Mouse (Mus musculus) ES-E14 (cell line): ENCODE measurements around the gene Mcl1.

Experiments
- CHD2 ChIP-seq: IDR thresholded peaks from 2 replicates; pipeline ENCODE4 v1.6.1; 2014; ENCODE audit warnings: mild to moderate bottlenecking, low read depth, low read length, inconsistent platforms
- MAFK ChIP-seq: IDR thresholded peaks from 2 replicates; pipeline ENCODE4 v1.6.1; 2014; ENCODE audit warnings: mild to moderate bottlenecking, low read depth, low read length, inconsistent platforms; ENCODE audit not compliant: insufficient read depth
- ZC3H11A ChIP-seq: IDR thresholded peaks from 2 replicates; pipeline ENCODE4 v1.6.1; 2012; ENCODE audit warnings: low read depth, mild to moderate bottlenecking, inconsistent platforms, low read length, borderline replicate concordance

DNA sequence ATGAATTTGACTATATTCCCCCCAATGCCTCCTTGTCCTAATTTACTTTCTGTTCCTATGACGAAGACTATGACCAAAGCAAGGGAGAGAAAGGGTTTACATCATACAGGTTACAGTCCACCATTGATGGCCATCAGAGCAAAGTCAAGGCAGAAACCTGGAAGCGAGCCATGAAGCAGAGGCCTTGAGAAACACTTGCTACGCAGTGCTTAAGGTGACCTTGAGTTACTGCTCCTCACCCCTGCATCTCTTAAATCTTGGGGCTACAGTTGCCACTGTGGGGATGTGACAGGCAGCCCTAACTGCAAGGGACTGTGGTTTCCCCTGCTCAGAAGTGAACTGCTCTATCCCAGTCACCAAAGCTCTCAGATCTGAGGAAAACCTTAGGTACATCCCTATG is 44.7 kb downstream of the Mcl1 start:
- no peak for TF ChIP-seq MAFK
- TF ChIP-seq ZC3H11A = no peak
- no peak for TF ChIP-seq CHD2
